Mouse (Mus musculus) E14TG2a.4 (cell line): ENCODE measurements at regions not wholly inside any gene's neighbourhood (a gene's known extent, or its start where the extent isn't known, plus 50 kb on each side); places are given as distances from the start of the nearest gene placed in this dataset.

Experiments used
- H3K27me3 ChIP-seq: 2 replicates; pipeline ENCODE4 v1.6.1; 2014; ENCODE audit warnings: low read length, control low read depth; ENCODE audit not compliant: insufficient read depth
- H3K36me3 ChIP-seq: 2 replicates; pipeline ENCODE4 v1.6.1; 2014; ENCODE audit warnings: low read length, control low read depth; ENCODE audit not compliant: insufficient read depth
- H3K4me1 ChIP-seq: replicated peaks from 2 replicates; pipeline ENCODE4 v1.6.1; 2014; ENCODE audit warnings: low read depth, low read length, control low read depth
- H3K4me3 ChIP-seq: replicated peaks from 2 replicates; pipeline ENCODE4 v1.5.1; 2014; ENCODE audit warnings: mild to moderate bottlenecking, low read length
- H3K9me3 ChIP-seq: 2 replicates; pipeline ENCODE4 v1.6.1; 2014; ENCODE audit warnings: low read length, control low read depth
- CTCF ChIP-seq: conservative IDR thresholded peaks from 2 replicates; pipeline ENCODE4 v1.5.1; 2014; ENCODE audit warnings: low read length
- NANOG ChIP-seq: IDR thresholded peaks from 2 replicates; pipeline ENCODE4 v1.6.1; 2014; ENCODE audit warnings: borderline replicate concordance, low read length, mixed read lengths
- POU5F1 ChIP-seq: IDR thresholded peaks from 2 replicates; pipeline ENCODE4 v1.6.1; 2014; ENCODE audit warnings: low read length, borderline replicate concordance

- Histone ChIP-seq H3K4me1 (no peaks in the 10 kb centered on the region), H3K27me3 (no peaks in the 10 kb centered on the region), H3K9me3 (no peaks in the 10 kb centered on the region), H3K36me3 (no peaks in the 10 kb centered on the region), H3K4me3 (no peak overlapping the region)
- TF ChIP-seq CTCF (no peak), NANOG (no peak), POU5F1 (no peak)
Measured at GRCm38 (mm10) chr8:102983220-102983909, 197.9 kb upstream of the Cdh11 start.

GRCm38 (mm10) chr8:102983910-102984225 lies 198.4 kb upstream of the Cdh11 start:
- H3K27me3 ChIP-seq: no peaks in the 10 kb centered on the region
- no peak overlapping the region for H3K4me3 ChIP-seq
- H3K36me3 ChIP-seq: no peaks in the 10 kb centered on the region
- no peaks in the 10 kb centered on the region for H3K9me3 ChIP-seq
- H3K4me1 ChIP-seq: no peaks in the 10 kb centered on the region
- no peak for TF ChIP-seq POU5F1
- TF ChIP-seq CTCF: no peak
- no peak for TF ChIP-seq NANOG

- no peaks in the 10 kb centered on the region for H3K4me1 ChIP-seq
- TF ChIP-seq NANOG: no peak
- no peak for TF ChIP-seq CTCF
- no peak for TF ChIP-seq POU5F1
- H3K36me3 ChIP-seq: no peaks in the 10 kb centered on the region
- no peaks in the 10 kb centered on the region for H3K27me3 ChIP-seq
- no peak overlapping the region for H3K4me3 ChIP-seq
- H3K9me3 ChIP-seq: no peaks in the 10 kb centered on the region
Measured at GRCm38 (mm10) chr8:103007284-103007984, 222.0 kb upstream of the Cdh11 start.

- no peaks in the 10 kb centered on the region for H3K27me3 ChIP-seq
- TF ChIP-seq CTCF: no peak
- TF ChIP-seq NANOG: no peak
- no peak for TF ChIP-seq POU5F1
Measured at GRCm38 (mm10) chr8:103019121-103019520, 233.7 kb upstream of the Cdh11 start.

DNA sequence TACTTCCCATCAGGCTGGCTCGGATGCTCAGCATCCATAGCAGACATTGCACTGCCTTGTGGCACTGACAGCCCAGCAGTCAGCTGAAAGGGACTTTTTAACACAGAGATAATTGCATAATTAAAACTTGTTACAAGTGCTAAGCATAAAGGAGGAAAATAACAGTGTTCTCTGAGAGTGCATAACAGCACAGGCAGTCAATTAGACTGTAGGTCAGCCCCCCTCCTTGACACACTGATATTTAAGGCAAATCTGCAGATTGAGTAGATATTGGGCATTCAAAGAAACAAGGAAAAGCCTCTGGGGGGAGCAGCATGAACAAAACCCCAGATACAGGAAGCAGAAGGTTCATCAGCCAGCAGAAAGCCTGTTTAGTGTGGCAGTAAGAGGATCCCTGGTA lies 237.8 kb upstream of the Cdh11 start:
- Histone ChIP-seq H3K4me3 (no peak overlapping the region), H3K36me3 (no peaks in the 10 kb centered on the region), H3K27me3 (no peaks in the 10 kb centered on the region), H3K4me1 (no peaks in the 10 kb centered on the region), H3K9me3 (no peaks in the 10 kb centered on the region)
- TF ChIP-seq POU5F1: no peak
- no peak for TF ChIP-seq NANOG
- TF ChIP-seq CTCF: no peak

More at GRCm38 (mm10) chr8:103019121-103019520, 233.7 kb upstream of the Cdh11 start:
- no peaks in the 10 kb centered on the region for H3K9me3 ChIP-seq
- H3K4me3 ChIP-seq: no peak overlapping the region
- H3K36me3 ChIP-seq: no peaks in the 10 kb centered on the region
- no peaks in the 10 kb centered on the region for H3K4me1 ChIP-seq

DNA sequence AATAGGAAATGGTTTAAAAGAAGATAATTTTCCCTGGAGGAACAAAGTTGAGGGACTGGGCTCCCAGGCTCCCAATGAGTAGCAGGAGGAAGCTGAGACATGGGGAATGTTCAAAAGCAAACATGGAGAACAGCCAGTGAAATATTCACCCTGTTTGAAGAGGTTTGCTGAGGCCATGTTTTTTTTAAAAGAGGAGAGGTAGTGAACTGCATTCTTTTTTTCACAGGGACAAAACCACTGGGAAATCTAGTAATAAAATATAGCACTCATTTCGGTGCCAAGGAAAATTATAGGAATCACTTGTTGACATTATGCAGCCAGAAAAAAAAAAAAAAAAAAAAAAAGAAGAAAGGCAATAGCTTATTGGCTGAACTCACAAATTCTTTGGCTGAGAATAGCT lies 246.3 kb upstream of the Cdh11 start:
- no peaks in the 10 kb centered on the region for H3K36me3 ChIP-seq
- TF ChIP-seq NANOG: no peak
- no peak for TF ChIP-seq POU5F1
- TF ChIP-seq CTCF: no peak
- H3K27me3 ChIP-seq: no peaks in the 10 kb centered on the region
- H3K4me1 ChIP-seq: no peaks in the 10 kb centered on the region
- no peak overlapping the region for H3K4me3 ChIP-seq
- no peaks in the 10 kb centered on the region for H3K9me3 ChIP-seq

GRCm38 (mm10) chr8:103033956-103034355 lies 248.5 kb upstream of the Cdh11 start:
- Histone ChIP-seq H3K4me3 (no peak overlapping the region), H3K36me3 (no peaks in the 10 kb centered on the region), H3K9me3 (no peaks in the 10 kb centered on the region), H3K27me3 (no peaks in the 10 kb centered on the region), H3K4me1 (no peaks in the 10 kb centered on the region)
- TF ChIP-seq POU5F1 (no peak), NANOG (no peak), CTCF (no peak)

GRCm38 (mm10) chr8:103072079-103072635 lies 286.7 kb upstream of the Cdh11 start:
- H3K36me3 ChIP-seq: no peaks in the 10 kb centered on the region
- H3K4me1 ChIP-seq: no peaks in the 10 kb centered on the region
- no peak overlapping the region for H3K4me3 ChIP-seq
- TF ChIP-seq CTCF: no peak
- no peak for TF ChIP-seq POU5F1
- no peak for TF ChIP-seq NANOG
- H3K27me3 ChIP-seq: no peaks in the 10 kb centered on the region
- no peaks in the 10 kb centered on the region for H3K9me3 ChIP-seq

- Histone ChIP-seq H3K4me1 (no peaks in the 10 kb centered on the region), H3K27me3 (no peaks in the 10 kb centered on the region), H3K4me3 (no peak overlapping the region), H3K9me3 (no peaks in the 10 kb centered on the region), H3K36me3 (no peaks in the 10 kb centered on the region)
- TF ChIP-seq POU5F1: no peak
- no peak for TF ChIP-seq NANOG
- TF ChIP-seq CTCF: no peak
Measured at GRCm38 (mm10) chr8:103072646-103073045, 287.2 kb upstream of the Cdh11 start.
